Mouse (Mus musculus) bone marrow macrophage, adult 2 months (primary cell): ENCODE results near the gene Cmtm6.

ENCODE experiments used
- CTCF ChIP-seq: IDR thresholded peaks from 2 replicates; pipeline ENCODE4 v1.5.1; 2012; ENCODE audit warnings: low read depth, mild to moderate bottlenecking, low read length, moderate library complexity
- POLR2A ChIP-seq: IDR thresholded peaks from 2 replicates; pipeline ENCODE4 v1.6.1; 2012; ENCODE audit warnings: mild to moderate bottlenecking, low read depth, low read length, borderline replicate concordance

- TF ChIP-seq POLR2A = no peak
- no peak for TF ChIP-seq CTCF
Measured at GRCm38 (mm10) chr9:114758801-114759200, 27.9 kb downstream of the Cmtm6 start.
